Mouse (Mus musculus): ENCODE results near the gene Ift122. TPM values are rescaled to one million over a fixed set of nuclear protein-coding genes. Genes with fewer than 3 reads are reported as not detected.
"Not testable (repeated sequence)": the region's sequence is repeated elsewhere in the genome, so short reads cannot be mapped to it uniquely, and the experiment has no call there.

Gene Ift122
- polyA plus RNA-seq, 1 experiment: 21.4 TPM

DNA sequence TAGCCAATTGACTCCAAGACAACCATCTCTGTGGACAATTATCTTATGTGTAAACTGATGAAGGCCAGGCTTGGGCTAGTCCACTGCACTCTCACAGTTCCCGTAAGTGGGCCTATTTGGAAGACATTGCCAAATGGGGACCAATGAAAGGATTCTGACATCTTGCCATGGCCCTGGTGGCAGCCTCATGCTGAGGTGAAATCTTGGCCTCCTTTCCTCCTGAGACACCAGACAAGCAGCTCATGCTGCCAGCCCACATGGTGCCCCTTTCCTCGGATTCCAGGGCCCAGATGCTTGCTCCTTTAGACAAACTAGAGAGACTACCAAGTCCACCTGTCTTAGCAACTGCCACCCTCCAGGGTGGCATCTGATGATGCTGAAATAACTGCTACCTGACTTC, 35.1 kb upstream of the Ift122 start:
- Histone ChIP-seq H3K79me2 (ENCODE audit: control insufficient read depth, insufficient read depth) (no peaks in the 10 kb centered on the region), H3ac (ENCODE audit: control insufficient read depth, insufficient read length) (no peak overlapping the region), H3K4me2 (ENCODE audit: low read depth) (no peak overlapping the region), H3K36me3 (ENCODE audit: control insufficient read depth, insufficient read depth) (no peaks in the 10 kb centered on the region), H3K27me3 (ENCODE audit: control insufficient read depth, insufficient read depth, insufficient read length) (peaks cover 33% of the 10 kb centered on the region), H3K4me3 (no peak overlapping the region)
- TF ChIP-seq POLR2A (IDR thresholded peaks at IDR 0.05; ENCODE audit: insufficient read length, low read depth) (no peak), CEBPB (IDR thresholded peaks at IDR 0.05; ENCODE audit: insufficient read depth, poor library complexity, severe bottlenecking) (no peak), MAX (IDR thresholded peaks at IDR 0.05; ENCODE audit: low read depth) (no peak), POLR2AphosphoS2 (IDR thresholded peaks at IDR 0.05; ENCODE audit: insufficient read length, low read depth) (no peak), TCF3 (IDR thresholded peaks at IDR 0.05; ENCODE audit: insufficient read length, low read depth) (no peak), MYOG (IDR thresholded peaks at IDR 0.05; ENCODE audit: control insufficient read depth in 1 of 3, insufficient read depth in 1 of 3, insufficient read length in 2 of 3, low read depth in 2 of 3) (no peak), E2F4 (IDR thresholded peaks at IDR 0.05; ENCODE audit: insufficient read depth) (no peak), MYOD1 (IDR thresholded peaks at IDR 0.05; ENCODE audit: control insufficient read depth in 1 of 3, insufficient read length in 2 of 3, low read depth in 2 of 3) (no peak), USF1 (IDR thresholded peaks at IDR 0.05; ENCODE audit: low read depth) (no peak), REST (IDR thresholded peaks at IDR 0.05; ENCODE audit: insufficient read depth, insufficient read length) (no peak), SRF (IDR thresholded peaks at IDR 0.05; ENCODE audit: control insufficient read depth, insufficient read length, low read depth) (no peak), TCF12 (IDR thresholded peaks at IDR 0.05; ENCODE audit: insufficient read depth, poor library complexity, severe bottlenecking) (no peak)

DNA sequence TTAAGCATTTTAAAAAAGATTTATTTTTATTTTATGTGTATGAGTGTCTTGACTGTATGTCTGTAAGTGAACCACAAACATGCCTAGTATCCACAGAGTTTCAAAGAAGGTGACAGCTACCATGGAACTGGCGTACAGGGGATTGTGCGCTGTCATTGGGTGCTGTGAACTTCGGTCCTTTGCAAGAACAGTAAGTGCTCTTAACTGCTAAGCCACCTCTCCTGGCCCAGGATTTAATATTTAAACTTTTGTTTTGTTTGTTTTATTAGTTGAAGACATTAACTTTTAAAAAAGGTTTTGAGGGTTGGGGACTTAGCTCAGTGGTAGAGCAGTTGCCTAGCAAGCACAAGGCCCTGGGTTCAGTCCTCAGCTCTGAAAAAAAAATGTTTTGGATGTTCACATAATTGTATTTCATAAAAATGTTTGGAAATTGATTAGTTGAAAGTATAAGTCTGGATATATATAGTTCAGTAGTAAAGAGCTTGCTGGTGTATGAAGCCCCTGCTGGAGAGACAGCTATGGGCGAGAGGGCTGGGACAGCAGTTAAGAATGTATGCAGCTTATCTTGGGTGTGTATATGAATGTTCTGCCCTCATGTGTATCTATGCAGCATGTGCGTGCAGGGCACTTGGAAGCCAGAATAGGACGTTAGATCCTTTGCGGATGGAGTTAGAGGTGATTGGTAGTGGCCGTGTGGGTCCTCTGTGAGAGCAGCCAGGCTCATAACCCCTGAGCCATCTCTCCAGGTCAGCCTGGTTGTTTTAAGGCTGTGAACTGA, 31.9 kb upstream of the Ift122 start:
- Histone ChIP-seq H3K27me3 (ENCODE audit: control insufficient read depth, insufficient read depth, insufficient read length) (peaks cover 37% of the 10 kb centered on the region), H3K4me3 (no peak overlapping the region), H3K36me3 (ENCODE audit: control insufficient read depth, insufficient read depth) (no peaks in the 10 kb centered on the region), H3K79me2 (ENCODE audit: control insufficient read depth, insufficient read depth) (no peaks in the 10 kb centered on the region), H3K4me2 (ENCODE audit: low read depth) (no peak overlapping the region), H3ac (ENCODE audit: control insufficient read depth, insufficient read length) (no peak overlapping the region)
- TF ChIP-seq POLR2AphosphoS2 (IDR thresholded peaks at IDR 0.05; ENCODE audit: insufficient read length, low read depth): no peak
- TF ChIP-seq REST (IDR thresholded peaks at IDR 0.05; ENCODE audit: insufficient read depth, insufficient read length): no peak
- TF ChIP-seq SRF (IDR thresholded peaks at IDR 0.05; ENCODE audit: control insufficient read depth, insufficient read length, low read depth): no peak
- TF ChIP-seq E2F4 (IDR thresholded peaks at IDR 0.05; ENCODE audit: insufficient read depth): no peak
- no peak for TF ChIP-seq CEBPB (IDR thresholded peaks at IDR 0.05; ENCODE audit: insufficient read depth, poor library complexity, severe bottlenecking)
- no peak for TF ChIP-seq TCF12 (IDR thresholded peaks at IDR 0.05; ENCODE audit: insufficient read depth, poor library complexity, severe bottlenecking)
- TF ChIP-seq POLR2A (IDR thresholded peaks at IDR 0.05; ENCODE audit: insufficient read length, low read depth): no peak
- TF ChIP-seq MYOG (IDR thresholded peaks at IDR 0.05; ENCODE audit: control insufficient read depth in 1 of 3, insufficient read depth in 1 of 3, insufficient read length in 2 of 3, low read depth in 2 of 3): no peak
- no peak for TF ChIP-seq MYOD1 (IDR thresholded peaks at IDR 0.05; ENCODE audit: control insufficient read depth in 1 of 3, insufficient read length in 2 of 3, low read depth in 2 of 3)
- no peak for TF ChIP-seq USF1 (IDR thresholded peaks at IDR 0.05; ENCODE audit: low read depth)
- TF ChIP-seq TCF3 (IDR thresholded peaks at IDR 0.05; ENCODE audit: insufficient read length, low read depth): no peak
- no peak for TF ChIP-seq MAX (IDR thresholded peaks at IDR 0.05; ENCODE audit: low read depth)

DNA sequence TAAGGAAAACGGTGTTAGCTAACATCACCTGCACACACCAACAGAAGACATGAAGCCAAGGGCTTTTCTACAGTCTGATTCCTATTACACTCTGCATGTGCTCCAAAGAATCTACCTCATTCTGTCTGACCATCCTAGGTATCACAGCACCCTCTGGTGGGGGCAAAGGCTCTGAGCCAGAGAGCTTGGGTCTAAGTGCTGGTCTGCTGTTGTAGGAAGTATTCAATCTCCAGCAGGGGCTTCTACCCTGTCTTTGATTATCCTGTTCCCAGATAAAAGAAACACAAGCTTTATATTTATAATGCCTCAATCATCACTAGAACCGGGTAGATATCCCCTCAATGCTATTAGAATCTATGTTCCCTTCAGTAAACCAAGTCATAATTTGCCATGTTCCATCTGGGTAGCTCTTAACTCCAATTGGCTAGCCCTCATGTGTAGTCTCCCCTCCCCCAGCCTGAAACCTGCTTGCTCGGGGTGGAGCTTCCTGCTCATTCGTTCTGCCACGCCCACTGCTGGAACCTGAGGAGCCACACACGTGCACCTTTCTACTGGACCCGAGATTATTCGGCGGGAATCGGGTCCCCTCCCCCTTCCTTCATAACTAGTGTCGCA, 29.3 kb upstream of the Ift122 start:
- H3K27me3 ChIP-seq (ENCODE audit: control insufficient read depth, insufficient read depth, insufficient read length): peaks cover 26% of the 10 kb centered on the region
- not testable (repeated sequence) for H3K79me2 ChIP-seq (ENCODE audit: control insufficient read depth, insufficient read depth); H3ac ChIP-seq (ENCODE audit: control insufficient read depth, insufficient read length); H3K36me3 ChIP-seq (ENCODE audit: control insufficient read depth, insufficient read depth); H3K4me3 ChIP-seq; H3K4me2 ChIP-seq (ENCODE audit: low read depth)

DNA sequence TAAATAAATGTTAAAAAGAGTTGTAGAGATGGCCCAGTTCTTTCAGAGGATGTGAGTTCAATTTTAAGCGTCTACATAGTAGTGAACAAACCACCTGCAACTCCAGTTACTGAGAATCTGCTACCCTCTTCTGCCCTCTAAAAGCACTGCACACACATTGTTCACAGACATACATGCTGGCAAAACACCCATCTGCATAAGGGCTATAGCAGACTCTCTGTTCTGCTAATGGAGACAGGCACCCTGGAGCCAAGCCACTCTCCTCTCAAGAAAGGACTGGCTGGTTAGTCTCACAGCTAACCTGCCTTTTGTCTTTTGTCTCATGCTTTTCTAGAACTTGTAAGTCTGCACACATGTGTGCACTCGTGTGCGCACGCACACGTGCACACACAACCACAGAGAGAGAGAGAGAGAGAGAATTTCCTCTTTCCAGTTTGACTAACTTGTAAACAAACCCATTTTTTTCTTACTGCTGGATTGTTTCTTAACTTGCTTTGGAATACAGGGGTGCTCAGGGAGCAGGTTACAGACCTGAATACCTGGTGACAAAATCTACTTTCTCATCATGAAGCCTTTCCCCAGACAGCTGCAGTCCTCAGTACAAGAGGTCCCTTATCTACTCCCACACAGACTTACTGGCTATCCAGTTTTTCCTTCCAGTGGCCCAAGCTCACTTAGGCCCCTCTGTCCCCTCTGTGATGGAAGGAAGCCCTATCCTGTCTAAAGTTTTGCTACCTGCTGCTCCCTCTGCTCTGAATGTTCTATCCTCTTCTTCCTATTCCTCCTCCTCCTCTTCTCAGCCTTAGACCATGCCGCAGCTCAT, 22.3 kb upstream of the Ift122 start:
- TF ChIP-seq MYOD1 (IDR thresholded peaks at IDR 0.05; ENCODE audit: control insufficient read depth in 1 of 3, insufficient read length in 2 of 3, low read depth in 2 of 3) (no peak), POLR2AphosphoS2 (IDR thresholded peaks at IDR 0.05; ENCODE audit: insufficient read length, low read depth) (no peak), MAX (IDR thresholded peaks at IDR 0.05; ENCODE audit: low read depth) (no peak), TCF3 (IDR thresholded peaks at IDR 0.05; ENCODE audit: insufficient read length, low read depth) (no peak), CEBPB (IDR thresholded peaks at IDR 0.05; ENCODE audit: insufficient read depth, poor library complexity, severe bottlenecking) (no peak), POLR2A (IDR thresholded peaks at IDR 0.05; ENCODE audit: insufficient read length, low read depth) (no peak), MYOG (IDR thresholded peaks at IDR 0.05; ENCODE audit: control insufficient read depth in 1 of 3, insufficient read depth in 1 of 3, insufficient read length in 2 of 3, low read depth in 2 of 3) (no peak), REST (IDR thresholded peaks at IDR 0.05; ENCODE audit: insufficient read depth, insufficient read length) (no peak), TCF12 (IDR thresholded peaks at IDR 0.05; ENCODE audit: insufficient read depth, poor library complexity, severe bottlenecking) (no peak)
- H3ac ChIP-seq (ENCODE audit: control insufficient read depth, insufficient read length): no peak overlapping the region
- H3K79me2 ChIP-seq (ENCODE audit: control insufficient read depth, insufficient read depth): no peaks in the 10 kb centered on the region

More for the DNA sequence above, 22.3 kb upstream of the Ift122 start:
- Histone ChIP-seq H3K27me3 (ENCODE audit: control insufficient read depth, insufficient read depth, insufficient read length) (no peaks in the 10 kb centered on the region), H3K4me2 (ENCODE audit: low read depth) (no peak overlapping the region), H3K4me3 (no peak overlapping the region), H3K36me3 (ENCODE audit: control insufficient read depth, insufficient read depth) (no peaks in the 10 kb centered on the region)

Measured in myocyte (in vitro differentiated cells).